Mouse (Mus musculus): ENCODE measurements around the gene Wasf2. TPM values are rescaled to one million over a fixed set of nuclear protein-coding genes. Genes with fewer than 3 reads are reported as not detected.

Gene Wasf2
- total RNA-seq, 1 experiment from 2014 or later, result 137 TPM

- DNase-seq, result no peak
These were observed 71.9 kb downstream of the Wasf2 start for GRCm38 (mm10) chr4:133202254-133202653.

- DNase-seq, result no peak
These were observed 73.3 kb downstream of the Wasf2 start for GRCm38 (mm10) chr4:133203591-133203990.

DNA sequence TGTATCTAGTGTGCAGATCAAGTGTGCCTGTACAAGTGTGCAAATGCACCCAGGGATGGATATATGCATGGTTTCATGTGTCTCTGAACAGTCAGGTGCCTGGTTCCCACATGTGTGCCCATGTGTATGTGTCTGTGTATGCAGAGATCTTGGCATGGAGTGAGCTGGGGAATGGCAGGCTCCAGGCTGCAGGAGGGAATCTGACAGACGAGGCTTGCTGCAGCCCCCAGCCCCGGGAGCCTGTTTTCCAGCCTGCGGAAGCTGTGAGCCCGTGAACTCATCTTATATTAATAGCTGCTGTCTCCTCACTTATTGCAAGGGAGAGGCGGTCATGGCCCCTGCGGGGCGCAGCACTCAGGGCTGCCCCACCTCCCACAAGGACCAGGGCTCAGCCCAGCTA is 74.1 kb downstream of the Wasf2 start:
- no peak for DNase-seq

DNA sequence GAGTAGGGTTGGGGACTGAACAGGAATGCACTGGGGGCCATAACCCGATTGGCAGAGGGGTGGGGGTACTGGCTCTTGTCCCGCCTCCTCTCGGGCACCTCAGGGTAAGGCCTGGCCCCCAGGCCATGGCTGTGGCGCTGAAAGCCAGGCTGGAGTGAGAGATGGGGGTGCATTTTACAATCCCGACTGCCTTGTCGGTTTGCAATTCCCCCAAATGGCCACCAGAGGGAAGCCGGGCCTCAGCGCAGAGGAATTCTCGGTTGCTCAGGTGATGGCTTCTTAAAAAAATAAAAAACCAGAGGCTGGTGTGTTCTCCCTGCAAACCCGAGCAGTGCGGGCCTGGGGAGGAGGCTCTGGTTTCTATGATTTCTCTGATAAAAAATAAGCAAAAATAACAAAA is 79.1 kb downstream of the Wasf2 start:
- DNase-seq, result peak; percentile 50

- no peak for DNase-seq
These were observed 79.9 kb downstream of the Wasf2 start for GRCm38 (mm10) chr4:133210023-133210787.

DNA sequence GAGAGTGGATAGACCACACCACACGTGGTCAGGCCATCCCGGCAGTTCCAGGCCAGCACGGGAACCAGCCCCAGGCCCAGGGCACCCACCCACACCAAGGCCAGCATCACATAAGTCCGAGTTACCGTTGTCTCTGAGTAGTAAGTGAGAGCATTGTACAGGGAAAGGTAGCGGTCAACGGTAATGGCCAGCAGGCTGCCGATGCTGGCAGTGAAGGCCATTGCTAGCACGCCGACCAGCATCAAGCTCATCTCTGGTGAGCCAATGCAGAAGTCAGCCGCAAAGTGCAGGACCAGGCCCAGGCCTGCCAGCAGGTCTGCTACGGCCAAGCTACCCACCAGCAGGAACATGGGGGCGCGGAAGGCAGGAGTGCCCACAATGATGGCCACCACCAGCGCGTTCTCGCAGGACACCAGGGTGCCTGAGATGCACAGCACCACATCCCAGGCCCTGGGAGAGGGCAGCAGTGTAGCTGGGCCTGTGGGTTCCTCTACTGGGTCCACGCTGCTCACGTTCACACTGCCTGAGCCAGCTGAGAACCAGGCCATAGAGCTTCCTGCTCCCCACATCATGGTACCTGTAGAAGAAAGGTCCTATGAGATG is 80.6 kb downstream of the Wasf2 start:
- DNase-seq, result no peak

DNA sequence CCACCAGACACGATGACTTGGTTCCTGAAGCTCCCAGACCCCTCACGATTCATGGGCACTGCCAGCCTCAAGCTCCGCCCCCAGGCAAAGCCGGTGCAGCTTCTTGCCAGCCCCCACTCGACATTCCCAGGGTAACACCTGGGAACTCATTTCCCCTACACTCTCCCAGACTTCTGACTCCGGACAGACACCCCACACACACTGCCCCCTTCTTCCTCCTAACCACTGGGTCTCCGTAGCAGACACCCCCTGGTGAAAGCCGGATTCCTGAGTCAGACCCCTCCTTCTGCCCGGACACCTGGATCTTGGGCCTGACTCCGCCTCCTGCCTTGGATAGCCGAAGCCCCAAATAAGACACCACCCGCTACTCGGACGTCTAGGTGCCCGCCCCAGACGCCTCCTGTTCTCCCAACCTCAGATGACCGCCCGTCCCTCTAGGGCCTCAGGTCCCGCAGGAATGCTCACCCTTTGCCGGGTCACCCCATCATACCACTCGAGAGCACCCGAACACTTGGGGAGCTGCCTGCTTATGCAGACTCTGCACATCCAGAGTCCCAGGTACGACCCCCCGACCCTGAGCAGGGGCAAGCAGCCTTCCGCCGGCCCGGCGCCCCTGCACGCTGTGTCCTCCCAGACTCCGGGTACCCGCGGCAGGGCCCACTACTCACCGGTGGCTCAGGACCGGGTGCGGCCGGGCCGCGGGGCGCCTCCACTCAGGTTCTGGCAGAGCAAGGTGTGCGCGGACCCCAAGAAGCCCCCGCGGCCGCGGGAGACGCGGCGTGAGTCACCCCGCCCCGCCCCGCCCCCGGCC is 81.7 kb downstream of the Wasf2 start, which contains the start of the genes Cd164l2 and Gpr3:
Cd164l2 (plus strand) TSS at position 381 of the 811 bp plus-strand sequence.
Gpr3 (minus strand) TSS at position 786 of the 811 bp plus-strand sequence.
- no peak for DNase-seq

DNA sequence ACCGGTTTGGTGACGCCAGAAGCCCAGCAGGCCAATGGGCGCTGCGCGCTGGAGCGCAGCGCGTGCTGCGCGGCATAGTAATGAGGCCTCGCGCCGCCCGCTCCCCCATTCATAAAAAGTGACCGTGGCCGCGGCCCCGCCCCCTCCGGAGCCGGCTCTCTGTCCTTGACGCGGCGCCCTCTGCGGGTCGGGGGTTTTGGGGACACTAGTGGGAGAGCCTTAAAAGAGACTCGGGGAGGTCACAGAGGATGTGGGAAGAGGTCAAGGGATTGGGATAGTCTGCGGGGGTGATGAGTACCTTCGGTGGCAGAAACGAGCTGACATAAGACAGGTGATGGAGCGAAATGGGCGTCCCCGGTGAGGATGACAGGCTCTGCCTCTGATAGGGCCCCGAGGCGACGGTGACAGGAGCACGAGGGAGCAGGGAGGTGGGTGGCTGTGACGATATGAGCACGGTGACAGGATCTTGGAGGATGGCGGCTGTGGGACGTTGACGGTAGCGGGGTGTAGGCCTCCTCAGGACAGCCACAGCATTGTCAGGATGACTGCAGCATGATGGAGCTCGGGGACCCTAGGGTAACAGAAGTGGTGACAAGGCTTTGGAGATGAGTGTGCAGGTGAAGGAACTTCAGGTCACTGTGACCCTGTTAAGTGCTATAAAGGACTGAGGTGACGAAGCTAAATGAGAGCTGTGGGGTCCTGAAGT is 82.4 kb downstream of the Wasf2 start:
- DNase-seq, result peak; percentile 83

- DNase-seq, result no peak
These were observed 82.9 kb downstream of the Wasf2 start for GRCm38 (mm10) chr4:133213268-133213590.

DNA sequence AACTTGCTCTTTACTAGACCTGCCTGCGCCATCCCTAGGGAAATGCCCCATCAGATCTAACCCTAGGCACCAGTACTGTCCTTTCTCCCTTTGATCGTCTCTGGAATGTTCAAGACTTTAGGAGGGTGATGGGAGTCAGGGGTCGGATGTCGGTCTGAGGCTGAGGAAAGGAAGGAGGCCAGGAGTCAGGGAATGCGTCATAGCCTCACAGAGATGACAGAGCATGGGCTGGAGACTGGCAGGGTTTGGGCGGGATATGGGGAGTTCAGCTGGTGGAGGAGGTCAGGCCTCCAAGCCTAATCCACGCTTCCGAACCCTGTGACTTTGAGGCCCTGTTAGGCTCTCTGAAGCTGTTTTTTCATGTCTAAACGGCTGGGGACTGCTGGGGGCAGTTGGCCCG is 83.4 kb downstream of the Wasf2 start:
- DNase-seq, result no peak

- peak; percentile 53 for DNase-seq
These were observed 87.3 kb downstream of the Wasf2 start for GRCm38 (mm10) chr4:133217641-133218040.

- DNase-seq, result no peak
These were observed 88.4 kb downstream of the Wasf2 start for GRCm38 (mm10) chr4:133218745-133219144.

DNA sequence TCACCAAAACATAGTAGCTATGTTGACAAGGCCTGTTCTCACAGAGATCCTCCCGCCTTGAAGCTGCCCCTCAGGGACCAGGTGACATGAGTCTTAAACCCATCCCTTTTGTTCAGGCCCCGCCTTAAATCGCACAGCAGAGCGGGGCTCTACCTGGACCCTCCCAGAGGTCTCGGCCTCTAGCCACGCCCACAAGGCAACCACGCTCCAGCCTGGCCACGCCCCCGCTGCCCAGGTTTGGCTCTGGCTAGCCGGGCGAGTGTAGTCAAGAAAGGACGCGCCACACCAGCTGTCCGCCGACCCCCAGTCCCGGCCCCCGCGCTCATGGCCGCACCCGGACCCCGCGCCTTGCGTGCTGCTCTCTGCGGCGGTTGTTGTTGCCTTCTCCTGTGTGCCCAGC is 90.4 kb downstream of the Wasf2 start:
- DNase-seq, result no peak

DNA sequence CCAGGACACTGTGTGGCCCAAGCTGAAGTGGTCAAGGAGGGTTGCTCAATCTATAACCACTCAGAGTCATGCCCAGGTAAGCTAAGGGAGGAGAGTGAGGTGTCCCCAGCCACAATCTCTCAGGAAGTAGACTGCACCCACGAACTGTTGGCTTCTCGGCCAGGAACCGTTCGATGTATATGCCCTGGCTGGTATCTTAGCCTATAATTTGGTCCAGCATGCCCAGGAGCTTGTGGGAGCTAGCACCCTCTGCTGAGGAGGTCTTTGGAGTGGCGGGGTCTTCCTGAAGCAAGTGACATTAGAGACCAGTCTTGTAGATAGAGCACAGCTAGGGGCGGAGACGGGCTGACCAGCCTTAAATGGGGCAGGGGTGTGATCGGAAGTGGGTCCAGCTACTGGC is 91.4 kb downstream of the Wasf2 start:
- DNase-seq, result no peak

DNA sequence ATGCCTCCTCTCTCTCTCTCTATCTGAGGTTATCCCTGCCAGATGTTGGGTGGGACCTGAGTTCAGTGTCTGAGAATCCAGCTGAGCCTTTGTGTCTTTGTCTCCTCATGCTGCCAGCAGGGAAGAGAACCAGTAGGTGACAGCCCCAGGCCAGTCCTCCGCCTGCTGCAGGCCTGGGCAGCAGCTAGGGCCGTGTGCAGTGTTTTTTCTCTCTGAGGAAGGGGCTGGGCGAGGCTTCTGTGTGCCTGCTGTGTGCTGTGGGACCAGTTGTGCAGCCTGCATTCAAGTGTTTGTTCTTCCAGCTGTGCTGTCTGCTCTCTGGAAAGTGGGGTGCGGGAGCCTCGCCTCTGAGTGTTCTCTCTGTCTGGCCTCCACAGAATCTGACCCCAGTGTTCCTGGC is 93.6 kb downstream of the Wasf2 start:
- no peak for DNase-seq

DNA sequence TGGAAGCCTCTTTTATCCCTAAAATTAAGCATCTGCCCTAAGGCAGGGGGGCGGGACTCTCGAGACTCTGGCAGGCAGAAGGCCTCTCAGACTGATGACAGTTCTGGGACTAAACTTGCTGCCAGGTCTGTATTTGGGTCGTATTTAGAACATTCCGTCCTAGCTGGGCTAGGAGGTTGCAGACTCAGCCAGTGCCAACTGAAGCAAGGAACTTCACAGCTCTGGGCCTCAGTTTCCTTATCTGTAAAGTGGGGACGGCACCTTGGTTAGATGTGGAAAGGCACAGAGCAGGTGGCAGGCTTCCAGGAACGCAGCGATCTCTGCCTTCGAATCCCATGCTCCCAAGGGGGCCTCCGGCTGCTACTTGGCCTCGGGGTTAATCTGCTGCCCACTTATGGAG is 95.8 kb downstream of the Wasf2 start:
- DNase-seq, result no peak

DNA sequence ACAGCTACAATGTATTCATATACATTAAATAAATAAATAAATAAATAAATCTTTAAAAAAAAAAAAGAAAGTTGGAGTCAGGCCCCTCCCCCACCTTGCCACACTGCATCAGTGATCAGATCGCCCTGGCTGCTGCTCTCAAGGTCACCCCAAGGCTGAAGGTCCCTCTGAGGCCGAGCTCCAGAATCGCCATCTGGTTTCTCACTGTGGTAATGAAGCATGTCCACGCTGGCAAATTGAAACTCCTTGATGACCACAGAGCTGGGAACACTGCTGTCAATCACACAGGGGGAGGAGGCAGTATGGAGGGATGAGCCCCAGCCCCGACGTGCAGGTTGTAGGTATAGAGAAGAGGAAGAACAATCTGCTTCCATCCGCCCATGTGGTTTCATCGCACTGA is 97.3 kb downstream of the Wasf2 start:
- peak; percentile 42 for DNase-seq

DNA sequence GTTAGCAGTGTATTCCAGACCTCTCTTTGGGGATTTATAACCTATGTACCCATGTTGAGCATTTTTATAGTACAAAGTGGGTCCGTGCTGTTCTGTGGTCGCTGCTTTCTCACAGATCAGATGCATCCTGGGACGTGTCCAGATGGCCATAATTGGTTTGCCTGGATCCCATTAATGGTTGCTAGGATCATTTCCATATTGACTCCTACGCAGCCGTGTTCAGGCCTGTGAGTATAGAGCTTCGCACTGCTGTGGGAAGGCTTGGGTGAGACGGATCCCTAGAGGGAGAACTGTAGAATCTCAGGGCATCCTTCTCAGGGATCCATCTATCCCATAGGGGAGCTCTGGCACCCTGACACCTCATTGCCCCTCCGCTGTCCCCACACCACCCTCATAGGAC is 99.3 kb downstream of the Wasf2 start:
- DNase-seq, result no peak

DNA sequence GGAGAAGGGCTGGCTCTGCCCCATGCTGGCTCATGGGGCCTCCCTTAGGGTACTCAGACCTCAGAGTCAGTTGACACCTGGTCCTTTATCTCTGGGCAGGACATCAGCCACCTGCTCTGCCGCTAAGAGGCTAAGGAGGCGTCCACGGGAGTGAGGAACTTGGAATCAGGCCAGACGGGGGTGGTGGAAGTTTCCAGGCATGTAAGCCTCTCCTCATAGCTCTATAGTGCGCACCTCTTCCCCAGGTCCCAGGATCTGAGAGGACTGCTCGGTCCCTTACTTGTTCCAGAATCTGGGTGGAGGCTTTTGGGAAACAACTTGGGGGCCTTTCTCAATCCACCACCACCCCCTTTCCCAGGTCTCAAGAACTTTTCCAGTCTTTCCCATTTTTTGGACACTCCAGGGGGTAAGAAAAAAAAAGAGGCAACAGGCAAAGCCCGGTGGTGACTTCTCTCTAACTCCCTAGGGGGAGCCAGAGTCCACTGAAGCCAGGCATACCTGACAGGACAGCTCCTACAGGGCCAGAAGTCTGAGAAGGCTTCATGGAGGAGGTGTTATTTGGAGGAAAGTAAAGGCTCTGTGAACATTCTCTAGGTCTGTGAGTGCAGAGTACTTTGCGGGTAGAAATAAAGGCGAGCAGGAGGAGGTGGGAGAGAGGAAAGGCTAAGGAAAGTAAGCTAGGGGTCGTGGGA is 103.1 kb downstream of the Wasf2 start:
- peak; percentile 49 for DNase-seq

DNA sequence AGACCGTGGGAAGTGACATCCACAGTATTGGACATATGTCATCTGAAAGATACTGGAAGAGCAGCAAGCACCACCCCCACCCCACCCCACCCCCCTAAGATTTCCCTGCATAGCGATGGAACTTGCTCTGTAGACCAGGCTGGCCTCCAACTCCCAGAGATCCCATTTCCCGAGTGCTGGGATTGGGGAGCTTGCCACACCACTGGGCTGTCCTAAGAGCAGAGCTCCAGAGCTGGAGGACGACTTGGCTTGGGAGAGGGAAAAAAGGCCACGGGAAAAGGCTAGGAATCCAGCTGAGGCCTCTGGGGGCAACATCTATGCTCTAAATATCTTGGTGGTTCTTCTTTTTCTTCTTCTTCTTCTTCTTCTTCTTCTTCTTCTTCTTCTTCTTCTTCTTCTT is 104.5 kb downstream of the Wasf2 start:
- no peak for DNase-seq

DNA sequence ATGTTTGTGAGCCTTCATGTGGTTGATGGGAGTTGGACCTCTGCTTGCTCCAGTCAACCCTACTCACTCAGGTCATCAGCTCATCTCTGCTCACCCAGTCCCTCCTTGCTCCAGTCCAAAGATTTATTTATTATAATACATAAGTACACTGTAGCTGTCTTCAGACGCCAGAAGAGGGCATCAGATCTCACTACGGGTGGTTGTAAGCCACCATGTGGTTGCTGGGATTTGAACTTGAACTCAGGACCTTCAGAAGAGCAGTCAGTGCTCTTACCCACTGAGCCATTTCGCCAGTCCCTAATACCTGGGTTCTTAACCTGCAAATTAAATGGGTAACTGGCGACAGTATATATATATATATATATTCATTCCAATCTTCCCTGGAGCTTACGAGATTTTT is 105.1 kb downstream of the Wasf2 start:
- DNase-seq, result no peak

DNA sequence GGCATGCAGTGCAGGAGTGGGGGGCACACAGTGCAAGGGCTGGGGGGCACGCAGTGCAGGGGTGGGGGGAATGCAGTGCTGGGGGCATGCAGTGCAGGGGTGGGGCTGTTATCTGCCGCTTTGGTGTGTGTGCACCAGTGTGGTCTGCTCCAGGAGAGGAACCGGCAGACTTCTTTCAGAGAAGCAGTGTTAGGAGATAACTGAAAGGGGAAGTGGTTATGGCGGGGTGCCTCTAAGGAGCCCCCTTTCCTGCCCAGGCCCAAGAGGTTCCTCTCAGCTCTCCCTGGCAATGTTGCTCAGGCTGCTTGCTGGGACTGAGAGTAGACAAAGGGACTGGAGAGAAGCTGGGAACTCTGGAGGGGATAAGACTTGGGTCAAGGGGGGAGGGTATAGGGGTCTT is 107.6 kb downstream of the Wasf2 start:
- no peak for DNase-seq

Data from adrenal gland, postnatal 25 days (tissue).